Mouse (Mus musculus): ENCODE data around the gene Bst2. TPM values are rescaled to one million over a fixed set of nuclear protein-coding genes. Genes with fewer than 3 reads are reported as not detected.

Gene Bst2
- 38.8 and 42.0 TPM in 2 replicates for polyA plus RNA-seq (2015; fragmentation: Nextera tagmentation; extraction: Ambion mirVana)

DNA sequence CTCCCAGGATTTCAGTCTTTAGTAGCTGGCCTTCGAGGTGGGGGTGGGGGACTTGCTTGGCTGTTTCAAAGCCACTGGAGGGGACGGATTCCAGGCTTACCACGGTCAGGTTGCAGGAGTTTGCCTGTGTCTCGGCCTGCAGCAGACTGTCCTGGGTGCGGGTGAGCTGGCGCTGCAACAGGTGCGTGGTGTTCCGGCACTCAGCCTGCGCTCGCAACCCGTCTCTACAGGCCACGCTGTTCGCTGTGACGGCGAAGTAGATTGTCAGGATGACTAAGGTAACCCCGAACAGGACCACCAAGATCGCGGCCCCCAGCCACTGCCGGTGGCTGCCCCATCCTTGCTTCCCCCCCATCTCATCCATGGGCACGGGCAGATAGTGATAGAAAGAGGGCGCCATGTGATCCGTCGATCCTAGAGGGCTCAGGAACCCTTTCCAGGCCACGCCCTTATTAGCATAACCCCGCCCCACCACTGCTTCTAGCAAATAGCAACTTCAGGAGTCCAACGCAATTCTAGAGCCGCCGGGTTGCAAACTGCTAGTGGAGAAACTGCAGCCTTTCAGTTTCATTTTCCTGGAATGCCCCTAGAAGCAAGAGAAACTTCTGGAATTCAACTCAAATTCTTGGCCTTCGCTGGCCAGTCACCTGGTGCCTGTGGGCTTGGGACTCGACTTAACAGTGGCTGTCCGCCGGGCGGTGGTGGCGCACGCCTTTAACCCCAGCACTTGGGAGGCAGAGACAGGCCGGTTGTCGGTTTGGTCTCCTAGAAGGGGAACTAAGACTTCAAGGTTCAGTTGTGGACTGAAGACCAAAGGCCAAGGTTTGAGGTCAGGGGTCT lies at the start of gene Bst2:
Gene Bst2, minus strand, starts transcription at position 429 of the 840 bp plus-strand sequence.
- no peaks in the 10 kb centered on the region for H3K27me3 ChIP-seq (replicated peaks; ENCODE audit: control insufficient read depth, insufficient read depth, low read length)
- H3K9me3 ChIP-seq (ENCODE audit: control insufficient read depth, low read length), result no peaks in the 10 kb centered on the region
- peaks cover 12% of the 10 kb centered on the region for H3K4me1 ChIP-seq (ENCODE audit: control insufficient read depth, insufficient read depth, low read length)
- no peaks in the 10 kb centered on the region for H3K36me3 ChIP-seq (ENCODE audit: control insufficient read depth, insufficient read depth, low read length)
- peak within 1 kb of the TSS; percentile 68 for H3K4me2 ChIP-seq (ENCODE audit: low read depth, low read length)
- 4% methylated on average over 37 of the region's 37 CpGs for WGBS
- peak; percentile 94 for ATAC-seq
- peak within 1 kb of the TSS; percentile 52 for H3K4me3 ChIP-seq (ENCODE audit: low read length)
- H3K9ac ChIP-seq (ENCODE audit: low read depth, low read length), result peak within 1 kb of the TSS; percentile 73
- peak within 1 kb of the TSS; percentile 72 for H3K27ac ChIP-seq (ENCODE audit: low read length)

DNA sequence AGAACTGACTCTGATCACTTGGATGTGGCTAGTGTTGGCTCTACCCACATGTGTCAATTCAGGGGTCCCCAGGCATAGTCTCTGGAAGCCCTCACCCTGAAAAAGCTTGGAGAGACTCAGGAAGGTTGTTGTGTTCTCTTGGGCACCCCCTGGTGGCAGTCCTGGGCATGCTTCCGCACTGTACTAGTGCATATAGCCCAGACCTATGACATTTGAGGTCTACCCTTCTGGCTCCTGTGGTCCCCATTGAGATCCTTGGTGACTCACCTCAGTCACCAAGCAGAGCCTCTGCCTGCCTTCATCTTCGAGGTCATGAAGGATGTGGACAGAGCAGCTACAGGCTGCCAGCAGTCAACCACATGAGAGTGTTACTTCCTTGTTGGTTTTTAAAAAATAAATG lies 49.6 kb upstream of the Bst2 start:
- no peaks in the 10 kb centered on the region for H3K27me3 ChIP-seq (replicated peaks; ENCODE audit: control insufficient read depth, insufficient read depth, low read length)
- no peak overlapping the region for H3K27ac ChIP-seq (ENCODE audit: low read length)
- H3K9me3 ChIP-seq (ENCODE audit: control insufficient read depth, low read length), result no peaks in the 10 kb centered on the region
- H3K9ac ChIP-seq (ENCODE audit: low read depth, low read length), result no peak overlapping the region
- H3K4me1 ChIP-seq (ENCODE audit: control insufficient read depth, insufficient read depth, low read length), result peaks cover 6% of the 10 kb centered on the region
- WGBS, result 80% methylated on average over 2 of the region's 2 CpGs
- no peak for ATAC-seq
- H3K4me3 ChIP-seq (ENCODE audit: low read length), result no peak overlapping the region
- peaks cover 6% of the 10 kb centered on the region; the same call in 1 of the 2 replicates for H3K36me3 ChIP-seq (ENCODE audit: control insufficient read depth, insufficient read depth, low read length)
- H3K4me2 ChIP-seq (ENCODE audit: low read depth, low read length), result no peak overlapping the region

DNA sequence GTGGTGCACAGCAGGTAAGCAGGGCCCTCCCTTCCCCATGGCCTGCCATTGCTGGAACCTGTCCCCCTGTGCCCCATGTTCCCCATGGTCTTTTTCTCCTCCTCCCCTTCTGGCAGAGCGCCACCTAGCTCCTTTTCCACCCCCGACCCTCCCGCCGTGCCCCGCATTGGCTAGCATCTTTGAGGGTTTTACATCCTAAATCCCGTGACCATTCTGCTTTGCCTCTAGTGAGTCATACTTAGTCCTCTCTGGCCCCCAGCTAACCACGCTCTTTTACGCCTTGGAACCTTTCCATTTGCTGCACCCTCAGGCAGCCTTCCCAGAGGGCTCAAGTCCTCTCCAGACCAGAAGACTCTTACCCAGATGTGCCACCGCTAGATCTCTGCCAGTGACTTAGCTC lies 42.9 kb upstream of the Bst2 start:
- Histone ChIP-seq H3K4me2 (ENCODE audit: low read depth, low read length) (no peak overlapping the region), H3K9ac (ENCODE audit: low read depth, low read length) (no peak overlapping the region)
- WGBS, result 65% methylated on average over 9 of the region's 9 CpGs

DNA sequence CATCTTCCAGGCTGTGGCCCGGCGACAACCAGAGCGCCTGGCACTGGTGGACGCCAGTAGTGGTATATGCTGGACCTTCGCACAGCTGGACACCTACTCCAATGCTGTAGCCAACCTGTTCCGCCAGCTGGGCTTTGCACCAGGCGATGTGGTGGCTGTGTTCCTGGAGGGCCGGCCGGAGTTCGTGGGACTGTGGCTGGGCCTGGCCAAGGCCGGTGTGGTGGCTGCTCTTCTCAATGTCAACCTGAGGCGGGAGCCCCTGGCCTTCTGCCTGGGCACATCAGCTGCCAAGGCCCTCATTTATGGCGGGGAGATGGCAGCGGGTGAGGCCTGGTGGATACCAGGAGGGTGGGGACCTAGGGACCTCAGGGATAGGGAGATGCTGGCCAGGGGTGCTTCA lies 42.2 kb upstream of the Bst2 start:
- 90% methylated on average over 14 of the region's 14 CpGs for WGBS
- H3K4me1 ChIP-seq (ENCODE audit: control insufficient read depth, insufficient read depth, low read length), result no peaks in the 10 kb centered on the region

More for the DNA sequence above, 42.9 kb upstream of the Bst2 start:
- Histone ChIP-seq H3K27me3 (replicated peaks; ENCODE audit: control insufficient read depth, insufficient read depth, low read length) (no peaks in the 10 kb centered on the region; the same call in 1 of the 2 replicates), H3K4me3 (ENCODE audit: low read length) (no peak overlapping the region), H3K9me3 (ENCODE audit: control insufficient read depth, low read length) (no peaks in the 10 kb centered on the region), H3K4me1 (ENCODE audit: control insufficient read depth, insufficient read depth, low read length) (no peaks in the 10 kb centered on the region), H3K36me3 (ENCODE audit: control insufficient read depth, insufficient read depth, low read length) (0 out of 2 replicates have a peak, but pooled peaks cover 7% of the 10 kb centered on the region), H3K27ac (ENCODE audit: low read length) (no peak overlapping the region)
- ATAC-seq, result no peak

DNA sequence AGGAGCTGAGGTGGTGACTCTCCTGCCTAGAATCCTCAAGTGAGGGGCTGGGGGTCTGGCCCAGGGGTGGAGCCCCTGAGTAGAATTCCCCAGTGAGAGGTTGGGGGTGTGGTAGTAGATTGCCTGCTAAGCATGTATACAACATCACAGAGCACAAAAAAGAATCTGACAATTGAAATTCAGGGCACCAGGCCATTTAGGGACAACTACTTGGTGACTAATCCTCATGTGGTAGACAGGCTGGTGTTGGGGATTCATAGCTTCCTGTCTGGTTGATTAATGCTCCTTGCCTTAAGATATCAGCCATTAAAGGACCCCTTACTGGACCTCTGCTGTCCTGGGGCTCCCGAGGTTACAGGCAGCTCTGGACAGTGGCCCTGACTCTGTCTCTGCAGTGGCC lies 41.8 kb upstream of the Bst2 start:
- Histone ChIP-seq H3K4me1 (ENCODE audit: control insufficient read depth, insufficient read depth, low read length) (no peaks in the 10 kb centered on the region), H3K36me3 (ENCODE audit: control insufficient read depth, insufficient read depth, low read length) (0 out of 2 replicates have a peak, but pooled peaks cover 5% of the 10 kb centered on the region), H3K27ac (ENCODE audit: low read length) (no peak overlapping the region), H3K9ac (ENCODE audit: low read depth, low read length) (no peak overlapping the region), H3K27me3 (replicated peaks; ENCODE audit: control insufficient read depth, insufficient read depth, low read length) (no peaks in the 10 kb centered on the region; the same call in 1 of the 2 replicates), H3K4me2 (ENCODE audit: low read depth, low read length) (no peak overlapping the region), H3K4me3 (ENCODE audit: low read length) (no peak overlapping the region), H3K9me3 (ENCODE audit: control insufficient read depth, low read length) (no peaks in the 10 kb centered on the region)
- 63% methylated on average over 1 of the region's 1 CpGs for WGBS
- no peak for ATAC-seq

More for the DNA sequence above, 42.2 kb upstream of the Bst2 start:
- H3K4me2 ChIP-seq (ENCODE audit: low read depth, low read length), result no peak overlapping the region
- H3K9ac ChIP-seq (ENCODE audit: low read depth, low read length), result no peak overlapping the region
- H3K9me3 ChIP-seq (ENCODE audit: control insufficient read depth, low read length), result no peaks in the 10 kb centered on the region
- no peaks in the 10 kb centered on the region; the same call in 1 of the 2 replicates for H3K27me3 ChIP-seq (replicated peaks; ENCODE audit: control insufficient read depth, insufficient read depth, low read length)
- no peak for ATAC-seq
- H3K27ac ChIP-seq (ENCODE audit: low read length), result no peak overlapping the region
- H3K4me3 ChIP-seq (ENCODE audit: low read length), result no peak overlapping the region
- H3K36me3 ChIP-seq (ENCODE audit: control insufficient read depth, insufficient read depth, low read length), result 0 out of 2 replicates have a peak, but pooled peaks cover 7% of the 10 kb centered on the region

DNA sequence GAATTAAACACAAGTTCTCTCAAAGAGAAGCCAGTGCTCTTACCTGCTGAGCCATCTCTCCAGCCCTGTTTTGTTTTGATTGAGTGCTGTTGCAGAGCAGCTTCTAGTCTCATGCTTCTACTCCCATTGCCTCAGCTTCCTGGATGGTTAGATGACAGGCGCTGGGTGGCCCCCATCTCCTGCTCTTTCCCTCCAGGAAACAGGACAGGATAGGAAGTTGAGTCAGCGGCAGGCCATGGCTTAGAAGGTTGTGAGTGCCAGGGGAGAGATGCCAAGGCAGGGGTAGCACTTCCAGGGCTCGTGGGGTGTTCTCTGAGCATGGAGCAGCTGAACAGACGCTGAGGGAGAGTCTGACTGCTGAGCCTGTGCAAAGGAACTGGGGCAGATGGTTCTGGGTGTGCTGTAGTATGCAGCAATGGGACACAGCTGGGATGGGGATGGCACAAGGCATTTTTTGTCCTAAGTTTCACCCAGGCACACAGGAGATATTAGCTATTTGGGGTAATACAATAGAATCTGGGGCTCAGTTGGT lies 40.7 kb upstream of the Bst2 start:
- H3K4me1 ChIP-seq (ENCODE audit: control insufficient read depth, insufficient read depth, low read length), result no peaks in the 10 kb centered on the region
- WGBS, result 59% methylated on average over 4 of the region's 4 CpGs
- no peaks in the 10 kb centered on the region for H3K9me3 ChIP-seq (ENCODE audit: control insufficient read depth, low read length)
- no peak overlapping the region for H3K9ac ChIP-seq (ENCODE audit: low read depth, low read length)
- no peak for ATAC-seq
- H3K4me3 ChIP-seq (ENCODE audit: low read length), result no peak overlapping the region
- H3K36me3 ChIP-seq (ENCODE audit: control insufficient read depth, insufficient read depth, low read length), result 0 out of 2 replicates have a peak, but pooled peaks cover 3% of the 10 kb centered on the region
- no peaks in the 10 kb centered on the region; the same call in 1 of the 2 replicates for H3K27me3 ChIP-seq (replicated peaks; ENCODE audit: control insufficient read depth, insufficient read depth, low read length)
- no peak overlapping the region for H3K4me2 ChIP-seq (ENCODE audit: low read depth, low read length)
- H3K27ac ChIP-seq (ENCODE audit: low read length), result no peak overlapping the region

DNA sequence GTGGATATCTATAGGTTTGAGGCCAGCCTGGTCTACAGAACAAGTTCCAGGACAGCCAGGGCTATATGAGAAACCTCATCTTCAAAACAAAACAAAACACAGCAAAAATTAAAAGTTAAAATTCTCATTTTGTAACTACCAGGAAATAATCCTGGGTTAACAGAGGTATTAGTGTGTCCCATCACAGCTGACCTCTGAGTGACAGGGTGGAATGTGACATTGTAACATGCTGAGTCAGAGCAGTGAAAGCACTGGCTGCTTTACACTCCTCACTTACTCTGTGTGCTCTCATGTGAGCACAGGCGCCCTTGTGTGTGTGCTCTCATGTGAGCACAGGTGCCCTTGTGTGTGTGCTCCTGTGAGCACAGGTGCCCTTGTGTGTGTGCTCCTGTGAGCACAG lies 37.8 kb upstream of the Bst2 start:
- Histone ChIP-seq H3K9me3 (ENCODE audit: control insufficient read depth, low read length) (no peaks in the 10 kb centered on the region), H3K4me2 (ENCODE audit: low read depth, low read length) (no peak overlapping the region), H3K36me3 (ENCODE audit: control insufficient read depth, insufficient read depth, low read length) (no peaks in the 10 kb centered on the region), H3K27ac (ENCODE audit: low read length) (no peak overlapping the region), H3K27me3 (replicated peaks; ENCODE audit: control insufficient read depth, insufficient read depth, low read length) (no peaks in the 10 kb centered on the region; the same call in 1 of the 2 replicates), H3K4me1 (ENCODE audit: control insufficient read depth, insufficient read depth, low read length) (peaks cover 5% of the 10 kb centered on the region; the same call in 1 of the 2 replicates), H3K4me3 (ENCODE audit: low read length) (no peak overlapping the region), H3K9ac (ENCODE audit: low read depth, low read length) (no peak overlapping the region)
- 71% methylated on average over 1 of the region's 1 CpGs for WGBS
- no peak for ATAC-seq

DNA sequence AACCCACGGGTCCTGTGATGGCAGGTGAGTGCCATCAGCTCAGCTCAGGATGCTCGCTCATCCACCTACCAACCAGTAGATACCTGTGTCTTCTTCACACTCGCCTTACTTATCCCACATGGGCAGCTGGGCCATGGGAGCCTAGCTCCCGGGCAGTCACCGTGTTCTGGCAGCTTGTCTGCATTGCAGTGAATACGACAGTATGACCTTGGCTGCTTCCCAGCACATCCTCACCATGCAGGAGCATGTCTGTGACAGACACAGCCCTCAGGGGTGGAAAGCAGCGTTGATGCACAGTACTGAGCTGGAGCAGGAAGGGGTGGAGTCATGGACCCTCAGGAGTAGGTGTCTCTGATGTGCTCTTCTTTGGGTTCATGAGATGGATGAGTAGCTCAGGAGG lies 37.2 kb upstream of the Bst2 start:
- Histone ChIP-seq H3K27ac (ENCODE audit: low read length) (no peak overlapping the region), H3K4me1 (ENCODE audit: control insufficient read depth, insufficient read depth, low read length) (peaks cover 6% of the 10 kb centered on the region; the same call in 1 of the 2 replicates), H3K36me3 (ENCODE audit: control insufficient read depth, insufficient read depth, low read length) (no peaks in the 10 kb centered on the region), H3K4me2 (ENCODE audit: low read depth, low read length) (no peak overlapping the region), H3K27me3 (replicated peaks; ENCODE audit: control insufficient read depth, insufficient read depth, low read length) (no peaks in the 10 kb centered on the region; the same call in 1 of the 2 replicates), H3K9ac (ENCODE audit: low read depth, low read length) (no peak overlapping the region), H3K4me3 (ENCODE audit: low read length) (no peak overlapping the region), H3K9me3 (ENCODE audit: control insufficient read depth, low read length) (no peaks in the 10 kb centered on the region)
- ATAC-seq, result no peak
- WGBS, result 79% methylated on average over 7 of the region's 7 CpGs

DNA sequence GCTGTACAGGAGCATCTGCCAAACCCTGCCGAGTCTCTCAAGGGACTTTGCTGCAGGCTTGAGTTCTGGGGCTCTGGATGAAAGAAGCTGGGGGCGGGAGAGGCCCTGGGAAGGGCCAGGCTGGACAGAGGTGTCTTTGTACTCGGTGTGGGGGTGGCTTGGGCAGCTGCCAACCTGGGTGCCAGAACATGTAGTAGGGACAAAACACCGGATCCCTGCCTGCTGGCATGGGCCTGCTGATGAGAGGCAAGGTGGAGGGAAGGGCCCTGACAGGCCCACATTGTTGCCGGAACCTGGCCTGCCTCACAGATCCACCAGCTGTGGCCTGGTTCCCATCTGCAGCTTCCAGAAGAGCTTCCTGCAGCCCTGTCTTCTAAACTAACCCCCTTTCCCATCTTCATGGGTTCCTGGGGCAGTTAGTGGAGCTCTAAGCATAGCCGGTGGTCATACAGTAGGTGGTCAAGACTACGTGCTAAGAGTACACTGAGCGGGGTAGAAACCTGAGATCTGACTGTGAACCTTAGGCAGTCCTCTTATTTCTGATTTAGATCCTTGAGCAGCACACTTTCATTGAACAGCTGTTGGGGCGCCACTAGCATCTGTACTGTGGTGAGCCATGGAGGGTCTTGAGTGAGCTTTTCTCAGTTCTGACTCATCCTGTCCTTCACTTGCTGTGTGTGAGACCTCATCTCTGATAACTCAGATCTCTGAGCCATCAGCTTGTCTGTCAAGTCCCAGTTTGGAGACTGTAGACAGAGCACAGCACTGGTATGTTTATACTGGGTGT lies 35.8 kb upstream of the Bst2 start:
- H3K27ac ChIP-seq (ENCODE audit: low read length), result no peak overlapping the region; the same call in 1 of the 2 replicates

More for the DNA sequence above, 35.8 kb upstream of the Bst2 start:
- Histone ChIP-seq H3K9me3 (ENCODE audit: control insufficient read depth, low read length) (no peaks in the 10 kb centered on the region), H3K4me1 (ENCODE audit: control insufficient read depth, insufficient read depth, low read length) (peaks cover 16% of the 10 kb centered on the region), H3K4me3 (ENCODE audit: low read length) (no peak overlapping the region), H3K36me3 (ENCODE audit: control insufficient read depth, insufficient read depth, low read length) (no peaks in the 10 kb centered on the region), H3K4me2 (ENCODE audit: low read depth, low read length) (no peak overlapping the region), H3K9ac (ENCODE audit: low read depth, low read length) (0 out of 2 replicates have a peak overlapping the region, but pooled peaks have one; percentile 11), H3K27me3 (replicated peaks; ENCODE audit: control insufficient read depth, insufficient read depth, low read length) (no peaks in the 10 kb centered on the region)
- 73% methylated on average over 9 of the region's 9 CpGs for WGBS
- ATAC-seq, result no peak

Data from intestine, embryonic 16.5 days (tissue).